Mouse (Mus musculus) kidney, adult 2 months (tissue): ENCODE results near the gene Lct.

Experiments
- CTCF ChIP-seq: fragments of 200-500 bp; conservative IDR thresholded peaks from 2 replicates; pipeline ENCODE4 v1.5.1; 2011; ENCODE audit warnings: low read depth, mild to moderate bottlenecking, control low read depth, low read length, moderate library complexity, mixed read lengths; ENCODE audit not compliant: insufficient read depth, insufficient read length
- POLR2A ChIP-seq: fragments of 200-500 bp; IDR thresholded peaks from one replicate; pipeline ENCODE4 v1.6.1; 2011; ENCODE audit warnings: low read depth, low read length, control low read depth

- TF ChIP-seq CTCF (no peak), POLR2A (no peak)
These were observed 16.1 kb upstream of the Lct start for GRCm38 (mm10) chr1:128344232-128344631.
